Mouse (Mus musculus) brain, embryonic 18.5 days (tissue): ENCODE data around the gene Cilp.
A peak's percentile ranks its signal among the peaks of the same experiment; 100 is the strongest.

Source experiments
- DNase-seq: peaks from one replicate; pipeline ENCODE4 v3.0.0-alpha.2; 2012; ENCODE audit warnings: low read depth, low spot score

The Cilp gene

GRCm38 (mm10) chr9:65293580-65293972 is 28.6 kb downstream of the Cilp start:
- DNase-seq: no peak

GRCm38 (mm10) chr9:65293973-65294715 is 29.2 kb downstream of the Cilp start, which contains the start of gene Clpx:
Clpx (plus strand) TSS chr9:65294260.
- peak; percentile 97 for DNase-seq

GRCm38 (mm10) chr9:65294716-65295378 is 29.9 kb downstream of the Cilp start:
- no peak for DNase-seq

GRCm38 (mm10) chr9:65297056-65297455 is 32.1 kb downstream of the Cilp start:
- DNase-seq: no peak

GRCm38 (mm10) chr9:65298761-65299160 is 33.8 kb downstream of the Cilp start:
- DNase-seq: no peak

- no peak for DNase-seq
Measured at GRCm38 (mm10) chr9:65299650-65300049, 34.7 kb downstream of the Cilp start.

GRCm38 (mm10) chr9:65302327-65302983 is 37.5 kb downstream of the Cilp start:
- no peak for DNase-seq

- DNase-seq: no peak
Measured at GRCm38 (mm10) chr9:65303586-65303985, 38.6 kb downstream of the Cilp start.

GRCm38 (mm10) chr9:65304300-65304699 is 39.3 kb downstream of the Cilp start:
- no peak for DNase-seq

GRCm38 (mm10) chr9:65306672-65307071 is 41.7 kb downstream of the Cilp start:
- DNase-seq: no peak

- DNase-seq: no peak
Measured at GRCm38 (mm10) chr9:65308011-65308410, 43.0 kb downstream of the Cilp start.

GRCm38 (mm10) chr9:65312669-65313357 is 47.8 kb downstream of the Cilp start:
- DNase-seq: no peak

GRCm38 (mm10) chr9:65313846-65314245 is 48.9 kb downstream of the Cilp start:
- DNase-seq: no peak

- DNase-seq: no peak
Measured at GRCm38 (mm10) chr9:65322255-65322900, 57.4 kb downstream of the Cilp start.

GRCm38 (mm10) chr9:65325971-65326370 is 61.0 kb downstream of the Cilp start:
- no peak for DNase-seq

- no peak for DNase-seq
Measured at GRCm38 (mm10) chr9:65327371-65327770, 62.4 kb downstream of the Cilp start.
